Mouse (Mus musculus): ENCODE measurements around the gene A830031A19Rik.

The A830031A19Rik gene

GRCm38 (mm10) chr11:24008976-24009375 lies 65.9 kb downstream of the A830031A19Rik start:
- no peak for DNase-seq (ENCODE audit: low spot score in 2 of 2)

DNA sequence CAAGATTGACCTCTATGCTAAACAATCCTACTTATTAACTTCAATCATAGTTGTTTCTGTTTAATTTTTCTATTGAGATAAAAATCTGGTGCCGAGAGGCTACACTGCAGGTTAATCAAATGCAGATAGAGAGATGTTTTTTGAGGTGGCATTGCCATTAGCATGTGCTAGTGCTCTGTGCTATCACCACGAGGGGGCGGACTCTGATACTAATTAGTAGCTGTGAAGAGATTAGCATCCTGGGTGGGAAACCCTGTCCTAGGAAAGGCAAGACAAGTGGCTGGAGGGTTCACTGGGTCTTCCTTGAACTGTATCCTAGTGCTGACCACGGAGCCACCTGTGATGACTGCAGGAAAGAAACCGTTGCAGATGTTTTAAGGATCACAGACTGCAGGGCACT lies 66.6 kb downstream of the A830031A19Rik start:
- peak in 1 of 2 experiments; percentile 65 for DNase-seq (ENCODE audit: low spot score in 2 of 2)

DNA sequence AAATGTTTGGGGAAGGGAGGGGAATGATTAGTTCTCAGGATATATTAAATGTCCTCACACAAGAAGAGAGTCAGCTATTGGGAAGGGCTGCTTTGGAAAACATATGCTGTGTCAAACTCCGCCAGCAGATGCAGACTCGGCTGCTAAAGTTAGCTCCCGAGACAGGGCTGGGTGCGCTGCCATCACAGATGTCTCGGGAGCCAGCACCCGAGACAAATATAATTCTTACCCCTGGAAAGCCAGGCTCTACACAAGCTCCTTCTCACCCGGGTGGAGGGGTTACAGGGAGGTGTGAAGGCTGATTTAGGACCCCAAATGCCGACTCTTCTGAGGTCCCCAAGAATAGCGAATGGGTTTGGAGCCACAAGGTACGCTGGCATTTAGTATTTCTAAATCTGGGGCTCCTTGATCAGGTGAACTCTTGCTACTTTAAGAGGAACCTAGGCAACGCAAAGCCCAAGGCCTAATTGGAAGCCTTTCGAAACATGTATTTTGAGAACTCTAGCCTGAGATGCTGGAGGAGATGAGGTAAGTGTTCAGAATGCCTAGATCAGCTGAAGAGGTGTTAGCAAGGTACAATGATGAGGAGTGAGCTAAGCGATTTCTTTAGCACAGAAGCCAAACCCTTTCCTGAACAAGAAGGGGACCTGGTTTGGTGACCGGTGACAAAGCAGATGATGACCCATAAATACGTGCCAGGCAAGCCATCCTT lies 69.3 kb downstream of the A830031A19Rik start:
- DNase-seq (ENCODE audit: low spot score in 2 of 2), result no peak

DNA sequence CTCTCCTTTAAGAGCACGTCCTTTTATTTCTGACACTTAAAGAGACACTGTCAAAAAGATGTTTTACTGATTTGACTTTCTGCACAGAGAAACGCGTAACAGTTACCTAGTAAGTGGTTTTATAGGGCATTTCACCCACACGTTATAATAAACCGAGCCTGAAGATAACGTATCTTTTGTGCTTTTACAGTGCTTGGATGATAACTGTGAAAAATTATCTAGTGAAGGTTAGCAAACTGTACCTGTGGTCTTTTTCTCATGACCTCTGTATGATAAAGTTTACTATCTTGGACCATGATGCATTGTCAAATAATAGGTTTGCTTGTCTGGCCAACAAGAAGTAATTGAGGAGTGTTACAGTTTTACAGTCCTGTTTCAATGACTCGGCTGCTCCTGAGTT lies 74.2 kb downstream of the A830031A19Rik start:
- DNase-seq (ENCODE audit: low spot score in 2 of 2), result no peak
